Mouse (Mus musculus): ENCODE measurements around the gene Basp1. TPM values are rescaled to one million over a fixed set of nuclear protein-coding genes. Genes with fewer than 3 reads are reported as not detected.
A peak's percentile ranks its signal among the peaks of the same experiment; 100 is the strongest.

Gene Basp1
- polyA plus RNA-seq, 1 experiment, result 9.5 TPM

DNA sequence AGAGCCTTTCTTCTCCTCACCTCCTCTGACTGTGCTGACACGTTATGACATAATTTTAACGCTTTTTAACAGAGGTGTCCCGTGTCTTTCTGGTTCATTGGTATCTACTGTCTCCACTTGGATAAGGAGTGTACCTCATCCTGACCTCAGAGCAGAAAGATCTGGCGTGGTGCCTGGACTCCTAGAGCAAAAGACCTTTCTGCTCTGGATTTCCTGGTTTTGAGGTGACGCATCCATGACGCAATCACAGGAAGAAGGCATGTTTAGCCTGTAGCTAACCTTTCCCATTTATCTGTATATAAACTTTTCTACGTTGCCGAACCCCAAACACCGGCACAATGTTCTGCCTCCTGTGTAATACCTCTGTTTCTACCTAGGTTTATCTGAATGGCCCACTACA lies 6.7 kb upstream of the Basp1 start:
- no peak for DNase-seq (ENCODE audit: low read depth in 1 of 2, low spot score in 2 of 2)
- no peaks in the 10 kb centered on the region for H3K4me1 ChIP-seq (ENCODE audit: control insufficient read depth, insufficient read depth, insufficient read length)
- H3K27me3 ChIP-seq (ENCODE audit: control insufficient read depth, insufficient read depth, low read length), result no peaks in the 10 kb centered on the region
- H3K36me3 ChIP-seq (ENCODE audit: control insufficient read depth, insufficient read depth, low read length), result no peaks in the 10 kb centered on the region
- 82% methylated on average over 9 of the region's 9 CpGs for WGBS
- H3K4me3 ChIP-seq (ENCODE audit: extremely low read depth, insufficient read depth, insufficient read length), result no peak overlapping the region
- TF ChIP-seq POLR2A (IDR thresholded peaks at IDR 0.05; ENCODE audit: low read depth, low read length), result no peak
- TF ChIP-seq CTCF (IDR thresholded peaks at IDR 0.05; ENCODE audit: extremely low read depth, insufficient read depth, insufficient read length, insufficient replicate concordance), result no peak
- no peak overlapping the region for H3K27ac ChIP-seq (ENCODE audit: insufficient read depth, low read length)

DNA sequence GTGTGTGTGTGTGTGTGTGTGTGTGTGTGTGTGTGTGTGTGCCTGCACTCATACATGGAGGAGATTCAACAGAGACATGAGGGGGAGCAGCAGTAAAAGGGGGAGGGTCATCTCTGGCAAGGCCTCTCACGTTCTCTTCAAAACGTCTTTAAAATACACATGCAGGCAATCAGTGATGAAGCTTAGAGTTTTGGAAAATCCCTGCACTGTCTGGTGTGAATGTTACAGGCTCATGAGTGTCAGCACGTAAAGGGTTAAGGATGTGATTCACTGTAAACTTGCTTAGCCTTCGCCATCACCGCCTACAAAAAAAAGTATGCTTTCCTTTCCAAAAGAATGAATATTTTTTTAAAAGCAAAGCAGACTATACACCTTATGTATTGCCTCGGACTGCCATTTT lies 2.8 kb upstream of the Basp1 start:
- Histone ChIP-seq H3K4me3 (ENCODE audit: extremely low read depth, insufficient read depth, insufficient read length) (no peak overlapping the region), H3K36me3 (ENCODE audit: control insufficient read depth, insufficient read depth, low read length) (no peaks in the 10 kb centered on the region), H3K4me1 (ENCODE audit: control insufficient read depth, insufficient read depth, insufficient read length) (peaks cover 8% of the 10 kb centered on the region), H3K27me3 (ENCODE audit: control insufficient read depth, insufficient read depth, low read length) (peaks cover 18% of the 10 kb centered on the region), H3K27ac (ENCODE audit: insufficient read depth, low read length) (no peak overlapping the region)
- TF ChIP-seq POLR2A (IDR thresholded peaks at IDR 0.05; ENCODE audit: low read depth, low read length) (no peak), CTCF (IDR thresholded peaks at IDR 0.05; ENCODE audit: extremely low read depth, insufficient read depth, insufficient read length, insufficient replicate concordance) (no peak)
- WGBS, result 80% methylated on average over 6 of the region's 6 CpGs
- no peak for DNase-seq (ENCODE audit: low read depth in 1 of 2, low spot score in 2 of 2)

DNA sequence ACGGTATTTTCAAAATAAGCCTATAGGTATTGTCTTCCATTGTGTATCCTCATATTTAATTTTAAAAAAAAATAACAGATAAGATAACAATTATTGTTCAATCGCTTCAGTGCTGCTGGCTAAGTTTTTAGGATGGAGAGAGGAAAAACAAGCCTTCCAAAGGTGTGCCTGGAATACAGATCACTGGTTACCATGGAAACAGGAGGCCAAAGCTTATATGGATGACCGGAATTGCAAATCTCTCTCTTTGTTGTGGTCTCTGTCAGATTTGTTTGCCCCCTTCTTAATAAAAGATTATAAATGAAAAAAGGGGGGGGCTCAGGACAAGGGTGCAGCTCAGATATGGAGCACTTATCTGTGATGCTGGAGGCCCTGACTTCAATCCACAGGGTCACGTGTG lies 2.4 kb upstream of the Basp1 start:
- no peak for TF ChIP-seq CTCF (IDR thresholded peaks at IDR 0.05; ENCODE audit: extremely low read depth, insufficient read depth, insufficient read length, insufficient replicate concordance)
- TF ChIP-seq POLR2A (IDR thresholded peaks at IDR 0.05; ENCODE audit: low read depth, low read length), result no peak
- DNase-seq (ENCODE audit: low read depth in 1 of 2, low spot score in 2 of 2), result no peak
- Histone ChIP-seq H3K36me3 (ENCODE audit: control insufficient read depth, insufficient read depth, low read length) (no peaks in the 10 kb centered on the region), H3K4me1 (ENCODE audit: control insufficient read depth, insufficient read depth, insufficient read length) (peaks cover 8% of the 10 kb centered on the region), H3K4me3 (ENCODE audit: extremely low read depth, insufficient read depth, insufficient read length) (no peak overlapping the region), H3K27me3 (ENCODE audit: control insufficient read depth, insufficient read depth, low read length) (peaks cover 18% of the 10 kb centered on the region), H3K27ac (ENCODE audit: insufficient read depth, low read length) (no peak overlapping the region)
- 84% methylated on average over 4 of the region's 4 CpGs for WGBS

DNA sequence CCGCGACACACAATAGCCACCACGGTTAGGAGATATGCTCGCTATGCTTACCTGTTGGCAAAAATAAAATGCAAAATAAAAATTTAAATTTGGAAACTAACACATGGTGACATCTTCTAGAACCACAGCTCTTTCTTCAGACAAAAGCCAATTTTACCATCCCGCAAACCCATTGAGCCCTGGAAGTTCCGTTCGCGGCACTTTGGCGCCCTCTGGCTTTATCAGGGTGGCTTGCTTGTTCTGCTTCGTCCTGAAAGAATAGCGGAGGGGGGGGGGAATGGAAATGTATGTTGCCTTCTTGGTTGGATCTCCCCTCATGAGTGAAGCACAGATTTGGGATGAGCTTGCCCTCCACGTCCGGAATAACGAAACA lies 1.2 kb upstream of the Basp1 start:
- peak; percentile 51 to 74 for DNase-seq (ENCODE audit: low read depth in 1 of 2, low spot score in 2 of 2)
- peaks cover 8% of the 10 kb centered on the region for H3K4me1 ChIP-seq (ENCODE audit: control insufficient read depth, insufficient read depth, insufficient read length)
- no peak overlapping the region for H3K27ac ChIP-seq (ENCODE audit: insufficient read depth, low read length)
- WGBS, result 2% methylated on average over 14 of the region's 14 CpGs
- H3K4me3 ChIP-seq (ENCODE audit: extremely low read depth, insufficient read depth, insufficient read length), result no peak overlapping the region; the same call in 1 of the 2 replicates
- H3K36me3 ChIP-seq (ENCODE audit: control insufficient read depth, insufficient read depth, low read length), result no peaks in the 10 kb centered on the region
- TF ChIP-seq CTCF (IDR thresholded peaks at IDR 0.05; ENCODE audit: extremely low read depth, insufficient read depth, insufficient read length, insufficient replicate concordance) (peak; percentile 94), POLR2A (IDR thresholded peaks at IDR 0.05; ENCODE audit: low read depth, low read length) (no peak)
- peaks cover 18% of the 10 kb centered on the region for H3K27me3 ChIP-seq (ENCODE audit: control insufficient read depth, insufficient read depth, low read length)

DNA sequence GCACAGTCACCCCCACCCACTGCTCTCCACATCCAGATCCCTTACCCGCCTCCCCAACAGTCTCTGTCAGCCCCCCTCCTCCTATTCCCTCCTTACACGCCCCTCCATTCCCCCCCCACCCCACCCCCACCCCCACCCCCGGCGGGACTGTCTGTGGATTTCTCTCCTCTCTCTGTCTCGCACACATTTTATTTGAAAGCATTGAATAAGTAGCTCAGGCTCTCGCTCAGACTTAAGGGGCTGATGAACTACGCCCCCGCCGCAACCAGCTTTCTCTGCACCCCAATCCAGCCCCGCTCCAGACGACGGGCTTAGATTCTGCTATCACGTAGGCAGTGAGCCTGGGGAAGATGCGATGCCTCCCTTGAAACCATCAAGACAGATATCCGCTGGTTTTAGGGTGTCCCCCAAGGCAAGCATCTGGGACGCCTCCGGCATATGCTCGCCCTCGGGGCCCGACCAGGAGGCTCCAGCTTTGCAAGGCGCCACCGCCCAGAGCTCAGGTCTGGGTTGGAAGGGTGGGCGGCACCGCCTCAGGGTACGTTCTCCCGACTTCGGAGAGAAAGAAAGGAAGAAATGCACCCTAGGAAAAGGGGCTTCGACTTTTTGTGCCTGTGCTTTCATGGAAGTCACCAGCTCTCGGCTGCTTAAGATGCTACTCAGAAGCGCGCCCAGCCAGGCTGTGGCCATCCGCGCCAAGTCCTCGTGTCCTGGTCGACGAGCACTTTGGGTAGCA lies 615 bp upstream of the Basp1 start:
- H3K27ac ChIP-seq (ENCODE audit: insufficient read depth, low read length), result no peak overlapping the region
- peaks cover 8% of the 10 kb centered on the region for H3K4me1 ChIP-seq (ENCODE audit: control insufficient read depth, insufficient read depth, insufficient read length)
- TF ChIP-seq POLR2A (IDR thresholded peaks at IDR 0.05; ENCODE audit: low read depth, low read length) (no peak), CTCF (IDR thresholded peaks at IDR 0.05; ENCODE audit: extremely low read depth, insufficient read depth, insufficient read length, insufficient replicate concordance) (no peak)
- peak in 1 of 2 experiments; percentile 6 for DNase-seq (ENCODE audit: low read depth in 1 of 2, low spot score in 2 of 2)
- no peaks in the 10 kb centered on the region for H3K36me3 ChIP-seq (ENCODE audit: control insufficient read depth, insufficient read depth, low read length)
- H3K27me3 ChIP-seq (ENCODE audit: control insufficient read depth, insufficient read depth, low read length), result peaks cover 18% of the 10 kb centered on the region
- H3K4me3 ChIP-seq (ENCODE audit: extremely low read depth, insufficient read depth, insufficient read length), result peak overlapping the region; percentile 61
- 2% methylated on average over 35 of the region's 36 CpGs for WGBS

DNA sequence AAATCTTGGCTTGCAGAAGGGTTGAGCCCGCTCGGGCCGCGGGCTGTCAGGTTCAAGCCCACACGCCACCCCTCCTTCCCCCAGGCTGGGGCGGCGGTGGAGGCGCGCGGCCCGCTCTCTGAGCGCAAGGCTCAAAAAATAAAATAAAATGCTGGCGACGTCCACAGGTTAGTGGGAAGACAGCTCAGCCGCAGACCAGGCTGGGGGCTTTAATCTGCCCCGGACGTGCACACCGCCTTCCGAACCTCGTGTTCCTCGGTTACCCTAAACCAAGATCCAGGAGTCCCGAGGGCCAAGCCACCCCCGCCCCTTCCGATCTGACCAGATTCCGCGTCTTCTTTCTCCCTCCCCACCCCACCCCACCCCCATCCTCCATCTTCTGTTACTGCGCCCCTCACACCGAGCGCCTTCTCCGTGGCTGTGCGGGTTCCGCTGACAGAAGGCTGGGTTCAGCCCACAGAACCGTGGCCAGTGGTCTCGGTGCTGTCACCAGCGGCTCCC lies 753 bp downstream of the Basp1 start:
- peak overlapping the region; percentile 61 for H3K4me3 ChIP-seq (ENCODE audit: extremely low read depth, insufficient read depth, insufficient read length)
- TF ChIP-seq CTCF (IDR thresholded peaks at IDR 0.05; ENCODE audit: extremely low read depth, insufficient read depth, insufficient read length, insufficient replicate concordance) (no peak), POLR2A (IDR thresholded peaks at IDR 0.05; ENCODE audit: low read depth, low read length) (no peak)
- WGBS, result 1% methylated on average over 34 of the region's 35 CpGs
- no peak overlapping the region for H3K27ac ChIP-seq (ENCODE audit: insufficient read depth, low read length)
- peaks cover 18% of the 10 kb centered on the region for H3K27me3 ChIP-seq (ENCODE audit: control insufficient read depth, insufficient read depth, low read length)
- H3K36me3 ChIP-seq (ENCODE audit: control insufficient read depth, insufficient read depth, low read length), result no peaks in the 10 kb centered on the region
- DNase-seq (ENCODE audit: low read depth in 1 of 2, low spot score in 2 of 2), result no peak
- peaks cover 8% of the 10 kb centered on the region for H3K4me1 ChIP-seq (ENCODE audit: control insufficient read depth, insufficient read depth, insufficient read length)

DNA sequence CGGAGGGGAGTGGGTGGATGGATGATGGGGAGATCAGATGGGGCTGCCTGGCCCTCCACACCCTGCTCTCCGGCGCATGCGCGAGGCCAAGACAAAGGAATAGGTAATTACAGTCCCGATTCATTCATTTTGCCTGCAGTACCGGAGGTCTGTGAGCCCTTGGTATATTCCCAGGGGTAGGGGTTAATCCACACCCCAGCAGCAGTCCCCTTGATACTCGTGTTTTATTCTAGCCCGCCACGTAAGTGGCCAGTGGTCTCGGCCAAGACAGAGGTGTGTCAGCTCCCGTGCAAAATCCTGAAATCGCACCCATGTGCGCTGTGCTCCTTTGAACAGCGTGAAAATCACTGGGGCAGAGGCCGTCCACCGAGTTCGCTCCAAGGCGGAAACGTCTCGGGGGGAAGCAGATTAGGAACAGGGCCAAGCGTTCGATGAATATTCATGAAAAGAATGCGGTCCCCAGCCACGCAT lies 1.4 kb downstream of the Basp1 start:
- TF ChIP-seq CTCF (IDR thresholded peaks at IDR 0.05; ENCODE audit: extremely low read depth, insufficient read depth, insufficient read length, insufficient replicate concordance) (no peak), POLR2A (IDR thresholded peaks at IDR 0.05; ENCODE audit: low read depth, low read length) (no peak)
- H3K27ac ChIP-seq (ENCODE audit: insufficient read depth, low read length), result no peak overlapping the region
- DNase-seq (ENCODE audit: low read depth in 1 of 2, low spot score in 2 of 2), result peak in 1 of 2 experiments; percentile 11
- no peaks in the 10 kb centered on the region for H3K36me3 ChIP-seq (ENCODE audit: control insufficient read depth, insufficient read depth, low read length)
- peaks cover 18% of the 10 kb centered on the region for H3K27me3 ChIP-seq (ENCODE audit: control insufficient read depth, insufficient read depth, low read length)
- peaks cover 8% of the 10 kb centered on the region for H3K4me1 ChIP-seq (ENCODE audit: control insufficient read depth, insufficient read depth, insufficient read length)
- 2% methylated on average over 25 of the region's 25 CpGs for WGBS
- peak overlapping the region; percentile 61 for H3K4me3 ChIP-seq (ENCODE audit: extremely low read depth, insufficient read depth, insufficient read length)
